Mouse (Mus musculus): Measurements from ENCODE around the gene Atp6v1g1.

Atp6v1g1 gene

GRCm38 (mm10) chr4:63544494-63545230, at the start of gene Atp6v1g1:
Gene Atp6v1g1, plus strand, starts transcription at chr4:63544772.
- DNase-seq (ENCODE audit: extremely low read depth, low read depth): peak; percentile 71

GRCm38 (mm10) chr4:63494967-63495914, 49.3 kb upstream of the Atp6v1g1 start:
- DNase-seq (ENCODE audit: extremely low read depth, low read depth): no peak

DNA sequence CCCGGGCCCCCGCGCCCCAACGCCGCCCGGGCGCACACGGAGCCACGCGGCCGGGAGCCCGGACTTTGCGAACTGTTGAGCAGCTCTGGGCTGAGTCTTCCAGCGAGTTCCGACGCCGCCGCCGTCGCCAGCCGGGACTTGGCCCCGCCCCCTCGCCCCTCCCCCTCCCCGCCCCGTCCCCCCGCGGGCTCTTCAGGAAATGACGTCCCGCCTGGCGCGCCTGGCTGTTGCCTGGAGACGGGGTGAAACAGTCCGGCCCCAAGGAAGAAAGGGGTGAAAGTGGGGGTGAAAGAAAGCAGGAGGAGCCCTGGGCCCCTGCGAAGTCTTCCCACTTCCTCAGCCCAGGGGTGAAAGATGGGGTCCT, 48.7 kb upstream of the Atp6v1g1 start, which contains the start of gene Whrn:
Gene Whrn, minus strand, starts transcription at position 77 of the 364 bp plus-strand sequence.
- DNase-seq (ENCODE audit: extremely low read depth, low read depth): no peak

GRCm38 (mm10) chr4:63496312-63496711, 48.3 kb upstream of the Atp6v1g1 start:
- DNase-seq (ENCODE audit: extremely low read depth, low read depth): no peak

GRCm38 (mm10) chr4:63498346-63498745, 46.2 kb upstream of the Atp6v1g1 start:
- DNase-seq (ENCODE audit: extremely low read depth, low read depth): no peak

DNA sequence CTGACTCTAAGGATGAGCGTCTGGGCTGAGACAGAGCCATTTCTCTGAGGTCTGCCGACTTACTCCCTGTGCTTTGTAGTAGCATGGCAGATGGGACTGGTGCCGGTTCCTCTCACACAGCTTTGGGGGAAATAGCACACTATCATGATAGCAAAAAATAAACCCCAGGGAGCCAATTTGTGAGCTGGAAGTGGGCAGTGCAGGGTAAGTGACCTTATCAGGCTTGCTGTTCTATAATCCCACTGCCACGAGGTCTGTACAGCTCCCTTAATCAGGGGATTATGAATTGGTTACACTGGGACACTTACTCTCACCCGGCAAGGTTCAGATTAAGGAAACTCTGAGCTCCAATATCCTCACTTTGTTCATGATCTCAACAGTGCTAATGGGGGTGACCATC, 43.5 kb upstream of the Atp6v1g1 start:
- no peak for DNase-seq (ENCODE audit: extremely low read depth, low read depth)

- no peak for DNase-seq (ENCODE audit: extremely low read depth, low read depth)
These were observed 40.6 kb upstream of the Atp6v1g1 start for GRCm38 (mm10) chr4:63503949-63504348.

DNA sequence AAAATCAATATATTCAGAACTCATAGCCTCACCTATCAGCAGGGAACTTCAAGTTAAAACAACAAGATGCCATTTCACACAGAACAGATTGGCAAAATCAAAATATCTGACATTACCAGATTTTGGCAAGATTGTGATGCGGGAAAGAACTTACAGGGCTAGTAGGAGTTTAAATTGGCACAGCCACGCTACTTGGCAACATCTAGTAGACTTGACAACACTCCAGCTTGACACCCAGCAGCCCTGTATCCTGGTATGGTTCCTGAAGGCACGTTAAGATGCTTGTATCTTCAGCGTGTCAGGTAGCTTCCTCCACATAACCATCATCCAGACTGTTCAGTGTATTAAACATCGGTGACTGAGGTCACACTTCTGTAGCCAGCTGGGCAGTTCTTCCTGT, 37.1 kb upstream of the Atp6v1g1 start:
- DNase-seq (ENCODE audit: extremely low read depth, low read depth): no peak

- no peak for DNase-seq (ENCODE audit: extremely low read depth, low read depth)
These were observed 36.3 kb upstream of the Atp6v1g1 start for GRCm38 (mm10) chr4:63508232-63508631.

GRCm38 (mm10) chr4:63512921-63513320, 31.7 kb upstream of the Atp6v1g1 start:
- no peak for DNase-seq (ENCODE audit: extremely low read depth, low read depth)

- DNase-seq (ENCODE audit: extremely low read depth, low read depth): no peak
These were observed 30.1 kb upstream of the Atp6v1g1 start for GRCm38 (mm10) chr4:63514454-63514984.

GRCm38 (mm10) chr4:63515021-63515420, 29.6 kb upstream of the Atp6v1g1 start:
- DNase-seq (ENCODE audit: extremely low read depth, low read depth): no peak

GRCm38 (mm10) chr4:63521813-63522419, 22.7 kb upstream of the Atp6v1g1 start:
- no peak for DNase-seq (ENCODE audit: extremely low read depth, low read depth)

DNA sequence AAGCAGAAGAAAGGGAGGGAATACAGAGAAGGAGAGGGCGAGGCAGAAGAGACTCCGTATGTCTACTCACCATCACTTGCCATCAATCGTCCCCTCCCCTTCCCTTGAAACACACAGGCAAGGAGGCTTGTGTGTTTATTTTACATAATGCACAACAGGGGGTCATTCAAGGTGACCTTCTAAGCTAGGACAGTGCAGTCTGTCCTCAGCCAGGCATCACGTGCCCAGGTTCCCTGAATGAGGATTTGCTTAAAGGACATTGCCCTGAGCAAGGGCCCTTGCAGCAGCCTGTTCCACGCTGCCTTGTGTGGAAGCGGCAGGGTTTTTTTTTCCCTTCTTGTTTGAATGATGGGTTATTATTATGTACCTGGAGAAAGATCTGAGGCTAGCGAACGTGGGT, 19.1 kb upstream of the Atp6v1g1 start:
- DNase-seq (ENCODE audit: extremely low read depth, low read depth): no peak

- DNase-seq (ENCODE audit: extremely low read depth, low read depth): no peak
These were observed 15.6 kb upstream of the Atp6v1g1 start for GRCm38 (mm10) chr4:63528946-63529345.

DNA sequence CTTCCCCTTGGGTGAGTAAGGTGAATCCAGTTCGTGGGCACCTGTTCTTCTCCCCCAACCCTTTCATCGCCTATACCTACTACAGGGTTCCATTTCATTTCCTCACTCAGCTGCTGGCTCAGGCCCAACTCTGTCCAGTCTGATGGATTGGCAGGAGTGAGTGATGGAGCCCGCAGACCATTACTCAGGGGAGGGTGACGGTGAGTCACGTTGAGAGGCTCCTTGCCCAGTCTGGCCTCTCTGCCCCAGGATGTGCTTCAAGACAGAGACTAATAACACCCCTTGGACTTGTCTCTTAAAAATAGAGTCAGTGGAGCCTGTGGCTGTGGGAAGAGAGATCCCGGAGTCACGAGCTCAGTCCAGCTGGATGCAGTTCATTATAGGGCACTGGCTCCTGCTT, 14.2 kb upstream of the Atp6v1g1 start:
- no peak for DNase-seq (ENCODE audit: extremely low read depth, low read depth)

DNA sequence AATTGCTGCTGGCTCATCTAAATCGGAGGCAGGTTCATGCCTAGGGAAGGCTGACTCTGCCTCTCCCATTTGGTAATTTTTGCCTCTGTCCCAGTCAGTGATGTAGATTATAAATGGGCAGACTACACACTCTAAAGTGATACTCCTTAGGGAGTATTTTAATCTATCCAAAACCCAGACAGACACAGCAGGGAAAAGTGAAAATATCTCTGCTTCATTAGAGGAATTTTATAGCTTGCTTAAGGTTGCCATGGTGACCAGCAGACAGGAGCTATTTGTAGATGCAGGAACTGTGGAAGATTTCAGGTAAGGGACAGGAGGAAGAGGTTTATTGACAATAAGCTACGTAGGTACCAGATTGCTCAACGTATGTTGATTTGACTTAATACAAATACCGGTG, 7.0 kb upstream of the Atp6v1g1 start:
- no peak for DNase-seq (ENCODE audit: extremely low read depth, low read depth)

DNA sequence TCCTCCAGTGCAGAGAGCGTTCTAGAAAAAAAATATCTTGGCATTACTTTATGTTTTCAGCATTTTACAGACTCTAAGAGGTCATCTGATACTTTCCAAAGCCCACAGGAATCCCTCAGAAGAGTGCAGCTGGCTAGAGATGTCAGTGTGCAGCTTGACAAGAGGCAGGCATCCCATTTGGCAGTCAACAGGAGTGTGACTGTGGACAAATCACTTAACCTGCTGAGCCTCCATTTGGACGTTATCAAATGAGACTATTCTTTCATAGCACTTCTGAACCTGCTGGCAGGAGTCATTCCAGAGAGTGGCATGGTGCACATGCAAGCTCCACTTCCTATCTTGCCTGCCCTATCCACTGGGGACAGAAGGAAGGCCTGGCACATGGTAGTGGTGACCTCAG, 2.4 kb upstream of the Atp6v1g1 start:
- no peak for DNase-seq (ENCODE audit: extremely low read depth, low read depth)

- DNase-seq (ENCODE audit: extremely low read depth, low read depth): no peak
These were observed 652 bp upstream of the Atp6v1g1 start for GRCm38 (mm10) chr4:63543746-63544493.

DNA sequence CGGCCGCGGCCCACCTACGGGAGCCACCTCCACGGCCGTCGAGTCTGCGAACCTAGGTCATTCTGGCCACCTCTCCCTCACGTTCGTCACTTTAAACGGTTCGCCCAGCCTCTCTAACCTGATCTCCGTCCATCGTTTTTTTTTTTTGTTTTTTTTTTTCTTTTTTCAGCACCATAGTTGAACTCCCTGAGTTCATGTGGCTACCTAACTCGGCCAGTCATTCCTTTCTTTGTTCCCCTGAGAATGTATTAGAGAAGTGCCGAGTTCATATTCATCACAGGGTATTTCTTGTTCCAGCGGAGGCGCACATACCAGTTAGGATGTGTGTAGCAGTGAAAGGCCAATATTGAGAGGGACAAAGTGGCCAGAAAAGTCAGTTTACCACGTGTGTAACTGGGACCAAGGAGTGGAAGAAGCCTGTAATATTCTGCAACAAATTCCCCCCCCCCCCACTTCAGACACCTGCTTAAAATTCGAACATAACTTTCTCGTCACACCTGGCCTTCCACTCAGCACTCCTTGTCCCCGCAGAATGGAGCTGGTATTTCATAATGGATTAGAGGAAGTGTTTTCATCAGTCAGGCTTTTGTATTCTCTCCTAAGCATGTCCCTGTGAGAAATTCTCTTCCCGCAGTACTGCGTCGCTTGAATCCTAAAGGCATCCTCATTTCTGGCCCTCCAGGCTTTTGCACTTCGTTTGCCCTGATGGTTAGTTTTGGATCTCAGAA, 823 bp downstream of the Atp6v1g1 start:
- DNase-seq (ENCODE audit: extremely low read depth, low read depth): peak; percentile 27

All from MEL-GATA-1-ER (cell line).